Mouse (Mus musculus): Measurements from ENCODE around the gene Pidd1.

Gene Pidd1

DNA sequence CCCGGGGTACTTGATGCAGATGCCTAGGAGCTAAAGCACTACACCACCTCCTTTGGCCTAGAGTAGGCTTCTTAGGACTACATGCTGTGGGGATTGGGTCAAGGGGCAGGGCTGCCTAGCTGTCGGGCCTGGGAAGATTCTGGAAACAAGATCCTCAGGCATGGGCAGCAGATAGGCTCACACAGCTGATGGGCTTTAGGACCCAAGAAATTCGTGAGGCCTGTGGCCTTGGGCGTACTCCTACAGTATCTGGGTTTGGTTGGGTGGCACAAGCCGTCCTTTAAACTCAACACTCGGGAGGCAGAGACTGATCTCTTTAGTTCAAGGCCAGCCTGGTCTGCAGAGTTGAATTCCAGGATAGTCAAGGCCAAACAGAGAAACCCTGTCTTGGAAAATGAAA, 28.4 kb upstream of the Pidd1 start:
- DNase-seq (ENCODE audit: low read depth), result no peak

DNA sequence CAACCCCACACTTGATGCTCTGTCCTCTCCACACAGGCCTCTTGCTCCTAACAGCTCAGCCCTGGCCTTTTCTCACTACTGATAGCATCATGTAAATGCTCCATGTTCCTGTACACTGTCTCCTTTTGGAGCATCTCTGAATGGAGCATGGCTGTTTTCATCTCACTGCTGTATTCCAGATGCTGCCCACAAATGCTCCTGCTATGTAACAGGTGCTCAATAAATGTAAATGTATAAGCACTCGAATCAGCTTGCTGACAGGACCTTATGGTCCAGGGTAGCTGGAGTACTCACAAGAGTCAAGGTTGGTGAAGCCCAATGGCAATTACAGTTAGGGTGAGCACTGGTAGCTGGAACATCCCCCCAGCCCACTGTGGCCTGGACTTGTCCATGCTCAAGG, 27.4 kb upstream of the Pidd1 start:
- no peak for DNase-seq (ENCODE audit: low read depth)

- DNase-seq (ENCODE audit: low read depth), result no peak
Observed at GRCm38 (mm10) chr7:141470637-141470944, 26.8 kb upstream of the Pidd1 start.

- DNase-seq (ENCODE audit: low read depth), result no peak
Observed at GRCm38 (mm10) chr7:141469901-141470636, 26.2 kb upstream of the Pidd1 start.

DNA sequence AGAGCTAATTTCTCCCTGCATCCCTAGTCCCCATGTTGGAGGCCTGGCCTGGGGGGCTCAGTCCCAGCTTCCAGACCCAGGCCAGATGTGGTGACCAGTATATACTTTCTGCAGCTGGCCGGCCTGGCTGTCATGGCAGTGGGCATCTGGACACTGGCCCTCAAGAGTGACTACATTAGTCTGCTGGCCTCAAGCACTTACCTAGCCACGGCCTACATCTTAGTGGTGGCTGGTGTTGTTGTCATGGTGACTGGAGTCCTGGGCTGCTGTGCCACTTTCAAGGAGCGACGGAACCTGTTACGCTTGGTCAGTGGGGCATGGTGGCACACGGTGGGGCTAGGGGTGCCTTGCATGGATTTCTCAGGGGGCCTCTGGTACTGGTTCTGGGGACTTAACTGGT, 25.5 kb upstream of the Pidd1 start:
- DNase-seq (ENCODE audit: low read depth), result no peak

DNA sequence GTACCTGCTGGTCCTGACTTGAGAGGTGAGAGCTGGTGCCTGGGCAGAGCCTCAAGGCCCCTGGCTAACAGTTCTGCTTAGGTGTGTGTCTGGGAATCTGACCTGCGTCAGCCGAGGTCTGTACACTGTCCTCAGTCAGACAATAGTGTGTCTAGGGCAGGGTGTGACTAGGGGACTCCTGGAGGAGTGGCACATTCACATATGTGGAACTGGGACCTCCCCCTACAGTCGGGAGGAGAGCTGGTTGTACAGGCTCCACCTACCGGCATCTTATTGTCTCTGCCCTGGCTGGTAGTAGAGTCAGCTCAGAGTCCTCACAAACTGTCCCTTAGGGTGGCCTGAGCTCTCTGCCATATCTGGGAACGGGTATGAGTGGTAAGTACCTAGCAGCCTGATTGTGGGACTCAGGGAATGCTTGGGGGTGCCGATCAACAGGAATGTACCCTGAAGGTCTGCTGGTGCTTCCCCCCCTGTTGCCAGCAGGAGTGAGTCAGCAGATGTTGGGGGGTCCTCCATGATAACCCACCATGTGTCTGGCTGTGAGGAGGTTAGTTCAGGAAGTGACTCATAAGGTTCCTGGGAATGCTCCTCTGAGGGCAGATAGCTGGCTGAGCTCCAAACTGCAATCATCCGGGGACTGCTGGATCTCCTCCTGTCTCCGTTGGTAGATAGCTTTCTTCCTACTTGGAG, 24.8 kb upstream of the Pidd1 start:
- DNase-seq (ENCODE audit: low read depth), result peak; percentile 75

GRCm38 (mm10) chr7:141468164-141468521, 24.3 kb upstream of the Pidd1 start:
- no peak for DNase-seq (ENCODE audit: low read depth)

GRCm38 (mm10) chr7:141467230-141468030, 23.6 kb upstream of the Pidd1 start, which contains the start of gene Cd151:
Cd151 (plus strand) TSS chr7:141467392.
- peak; percentile 87 for DNase-seq (ENCODE audit: low read depth)

DNA sequence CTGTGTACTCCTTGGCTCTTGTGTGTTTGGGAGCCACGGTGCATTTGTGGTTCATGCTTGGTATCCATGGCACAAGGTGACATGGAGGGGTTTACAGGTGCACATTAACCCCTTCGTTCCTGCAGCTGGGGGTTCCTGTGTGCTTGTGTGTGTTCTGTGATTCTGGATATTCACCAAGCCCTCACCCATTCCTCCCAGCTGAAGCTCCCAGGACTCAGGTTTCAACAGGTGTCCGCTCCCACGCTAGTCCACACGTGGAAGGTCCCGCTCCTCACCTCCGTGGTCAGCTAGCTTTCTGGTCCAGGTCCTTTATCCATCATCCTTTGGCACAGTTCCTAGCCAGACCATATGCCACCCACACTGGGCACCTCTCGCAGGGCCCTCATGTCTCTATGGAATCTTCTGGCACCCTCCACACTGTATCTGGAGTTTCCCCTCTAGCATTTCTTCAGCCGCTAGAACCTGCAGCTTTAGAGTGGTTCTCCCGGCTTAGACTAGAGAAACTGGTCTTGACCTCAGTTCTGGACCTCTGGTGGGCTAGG, 22.9 kb upstream of the Pidd1 start:
- DNase-seq (ENCODE audit: low read depth), result no peak

GRCm38 (mm10) chr7:141466045-141466394, 22.2 kb upstream of the Pidd1 start:
- DNase-seq (ENCODE audit: low read depth), result no peak

DNA sequence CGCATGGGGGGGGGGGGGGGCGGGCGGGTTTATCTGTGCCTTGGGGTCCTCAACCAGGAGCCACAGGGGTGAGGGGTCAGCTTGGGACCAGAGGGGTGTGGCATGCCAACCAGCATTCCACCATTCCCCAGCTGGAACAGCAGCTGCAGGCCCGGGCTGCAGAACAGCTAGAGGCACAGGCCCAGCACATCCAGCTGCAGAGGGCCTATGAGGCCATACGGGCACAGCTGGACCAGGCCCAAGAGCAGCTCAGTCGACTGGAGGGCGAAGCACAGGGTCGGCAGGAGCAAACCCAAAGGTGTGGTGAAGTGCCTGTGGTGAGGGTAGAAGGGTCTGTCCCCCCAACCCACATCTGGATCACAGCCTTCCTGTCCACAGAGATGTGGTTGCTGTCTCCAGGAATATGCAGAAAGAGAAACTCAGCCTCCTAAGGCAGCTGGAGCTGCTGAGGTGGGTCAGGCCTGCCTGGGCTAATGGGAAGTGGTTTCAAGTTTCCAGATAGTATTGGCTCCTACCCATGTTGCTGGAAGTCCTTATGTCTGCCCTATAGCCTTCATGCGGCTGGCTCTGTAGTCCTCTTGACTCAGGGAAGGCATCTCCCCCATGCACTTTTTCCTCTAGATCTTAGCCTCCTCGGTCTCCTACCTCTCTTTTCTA, 21.7 kb upstream of the Pidd1 start:
- DNase-seq (ENCODE audit: low read depth), result no peak

- peak; percentile 47 for DNase-seq (ENCODE audit: low read depth)
Observed at GRCm38 (mm10) chr7:141464603-141465201, 20.9 kb upstream of the Pidd1 start.

DNA sequence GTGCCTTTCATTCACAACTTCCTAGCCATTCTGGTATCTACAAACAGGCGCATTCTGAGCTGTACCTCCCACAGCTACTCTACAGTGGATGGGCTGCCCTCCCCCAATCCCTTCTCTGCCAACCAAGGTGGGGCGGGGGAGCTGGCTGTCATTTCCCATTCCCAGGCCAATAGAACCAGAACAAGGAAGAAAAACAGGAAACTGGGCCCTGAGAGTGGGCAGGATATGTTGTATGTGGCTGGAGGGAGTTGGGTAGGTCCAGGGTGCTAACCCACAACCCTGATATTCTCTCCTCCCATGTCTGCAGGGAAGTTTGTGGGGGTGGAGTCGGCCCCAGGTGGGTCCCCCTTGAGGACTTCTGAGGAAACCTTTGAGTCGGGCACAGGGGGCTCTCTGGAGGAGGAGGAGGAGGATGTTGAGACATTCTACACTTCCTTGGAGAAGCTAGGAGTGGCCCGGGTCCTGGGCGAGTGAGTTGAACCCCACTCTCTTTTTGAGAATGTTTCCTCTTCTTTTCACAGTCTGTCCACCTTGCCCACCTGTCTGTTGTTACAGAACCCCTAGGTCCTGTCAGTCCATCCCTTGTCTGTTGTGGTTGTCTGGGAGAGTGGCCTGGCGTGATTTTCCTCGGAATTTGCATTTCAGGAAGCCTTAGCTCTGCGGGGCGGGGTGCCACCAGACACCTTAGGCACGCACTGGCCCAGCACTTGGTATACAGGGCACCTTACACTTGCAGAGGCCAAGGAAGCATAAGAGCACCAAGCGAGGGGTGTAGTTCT, 20.2 kb upstream of the Pidd1 start:
- no peak for DNase-seq (ENCODE audit: low read depth)

DNA sequence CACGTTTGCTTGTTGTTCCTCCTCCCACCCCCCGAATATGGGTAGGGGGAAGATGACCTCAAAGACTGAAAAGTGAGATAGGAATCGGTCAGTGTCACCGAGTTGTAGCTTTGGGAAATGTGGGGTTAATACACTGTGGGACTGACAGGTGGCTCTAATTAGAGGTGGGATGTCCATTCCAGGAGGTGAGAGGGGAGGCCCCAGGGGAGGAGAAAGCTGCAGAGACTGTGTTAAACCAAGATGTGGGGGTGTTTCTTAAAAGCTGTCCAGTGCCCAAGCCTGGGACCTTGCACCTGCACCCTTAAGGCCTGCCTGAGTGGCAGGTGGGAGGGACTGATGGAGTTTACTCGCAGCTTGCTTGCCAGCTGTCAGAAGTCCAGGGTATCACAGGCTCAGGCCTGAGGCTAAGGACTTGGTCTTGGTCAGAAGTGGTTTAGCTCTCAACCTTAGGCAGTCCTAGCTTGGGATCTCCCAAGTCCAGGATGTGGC, 18.6 kb upstream of the Pidd1 start:
- no peak for DNase-seq (ENCODE audit: low read depth)

DNA sequence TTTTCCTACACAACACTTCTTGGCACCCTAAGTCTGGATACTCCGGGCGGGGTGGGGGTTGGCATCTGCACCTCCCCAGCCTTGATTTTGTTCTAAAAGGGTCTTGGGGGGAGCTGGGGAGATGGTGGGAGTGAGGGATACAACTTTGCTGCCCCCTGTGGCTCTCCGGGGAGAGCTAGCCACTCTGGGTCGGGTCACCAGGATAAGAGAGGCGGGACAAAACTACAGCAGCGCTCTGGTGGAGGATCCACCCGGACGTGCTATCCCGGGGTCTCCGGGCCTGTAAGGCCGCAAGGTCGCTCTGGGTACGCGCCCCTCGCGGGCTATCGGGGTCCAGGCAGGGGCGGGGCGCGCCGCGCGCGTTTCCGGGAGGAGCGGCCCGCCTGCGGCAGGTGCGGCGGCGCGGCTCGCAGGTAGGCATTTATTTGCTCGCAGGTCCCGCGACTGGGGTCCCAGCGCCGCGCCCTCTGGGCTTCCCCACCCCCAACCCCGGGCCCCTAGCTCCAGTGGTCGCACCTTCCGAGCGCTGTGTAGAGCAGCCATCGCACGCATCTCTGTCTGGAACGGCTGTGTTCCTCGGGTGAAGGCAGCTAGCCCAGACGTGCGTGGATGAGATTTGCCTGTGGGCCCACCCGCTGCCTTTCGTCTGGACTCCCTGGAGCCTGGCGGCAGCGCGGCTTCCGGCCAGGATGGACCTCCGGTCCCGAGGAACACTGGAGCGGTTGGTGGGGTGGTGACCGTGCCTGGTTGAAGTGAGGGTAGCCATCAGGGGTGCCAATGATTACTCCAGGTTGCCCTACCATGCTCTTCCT, 17.9 kb upstream of the Pidd1 start:
- no peak for DNase-seq (ENCODE audit: low read depth)

GRCm38 (mm10) chr7:141460391-141461113, 16.7 kb upstream of the Pidd1 start, which contains the start of gene Cracr2b:
Cracr2b (plus strand) TSS chr7:141461094.
- no peak for DNase-seq (ENCODE audit: low read depth)

- DNase-seq (ENCODE audit: low read depth), result no peak
Observed at GRCm38 (mm10) chr7:141460001-141460390, 16.2 kb upstream of the Pidd1 start.

DNA sequence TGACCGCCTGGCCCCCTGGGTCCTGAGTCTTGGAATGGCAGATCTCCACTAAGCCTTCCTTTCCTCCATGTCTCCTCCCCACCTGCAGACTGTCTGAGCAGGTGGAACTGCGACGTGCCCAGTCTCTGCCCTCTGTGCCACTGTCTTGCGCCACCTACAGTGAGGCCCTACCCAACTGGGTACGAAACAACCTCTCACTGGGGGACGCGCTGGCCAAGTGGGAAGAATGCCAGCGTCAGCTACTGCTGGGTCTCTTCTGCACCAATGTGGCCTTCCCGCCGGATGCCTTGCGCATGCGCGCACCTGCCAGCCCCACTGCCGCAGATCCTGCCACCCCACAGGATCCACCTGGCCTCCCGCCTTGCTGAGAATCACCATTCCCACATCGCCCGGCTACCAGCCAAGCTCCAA, 15.5 kb upstream of the Pidd1 start:
- no peak for DNase-seq (ENCODE audit: low read depth)

- no peak for DNase-seq (ENCODE audit: low read depth)
Observed at GRCm38 (mm10) chr7:141458661-141459060, 14.8 kb upstream of the Pidd1 start.

All from induced T-regulatory cell, adult 2 months (primary cell).